Mouse (Mus musculus) R1 (cell line): ENCODE data around the gene Gm7233.
"Not testable (repeated sequence)": the region's sequence is repeated elsewhere in the genome, so short reads cannot be mapped to it uniquely, and the experiment has no call there.

Experiments used
- DNase-seq: peaks from one replicate; pipeline ENCODE4 v3.0.0-alpha.2; 2018; ENCODE audit warnings: low read depth, low spot score

Gene Gm7233

DNA sequence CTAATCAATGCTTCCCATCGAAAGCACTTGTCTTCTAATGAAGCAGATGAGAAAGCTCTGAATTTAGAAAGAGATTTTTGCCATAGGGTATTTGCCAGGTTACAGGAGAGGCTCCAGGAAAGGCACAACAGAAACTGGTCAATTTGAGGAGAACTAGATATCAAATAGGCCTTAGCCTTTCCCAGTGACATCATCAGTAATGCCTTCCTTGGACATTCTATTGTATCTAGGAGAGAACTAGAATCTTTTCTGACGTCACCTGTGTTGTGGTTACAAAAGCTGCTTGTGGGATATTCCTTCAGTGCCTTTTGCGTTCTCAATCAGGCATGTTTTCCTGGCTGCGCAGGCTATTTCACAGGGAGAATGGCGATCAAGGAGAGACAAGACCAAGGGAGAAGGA, at the start of gene Gm7233:
TSS of gene Gm7233 (plus strand) at position 301 of the 400 bp plus-strand sequence.
- not testable (repeated sequence) for DNase-seq

DNA sequence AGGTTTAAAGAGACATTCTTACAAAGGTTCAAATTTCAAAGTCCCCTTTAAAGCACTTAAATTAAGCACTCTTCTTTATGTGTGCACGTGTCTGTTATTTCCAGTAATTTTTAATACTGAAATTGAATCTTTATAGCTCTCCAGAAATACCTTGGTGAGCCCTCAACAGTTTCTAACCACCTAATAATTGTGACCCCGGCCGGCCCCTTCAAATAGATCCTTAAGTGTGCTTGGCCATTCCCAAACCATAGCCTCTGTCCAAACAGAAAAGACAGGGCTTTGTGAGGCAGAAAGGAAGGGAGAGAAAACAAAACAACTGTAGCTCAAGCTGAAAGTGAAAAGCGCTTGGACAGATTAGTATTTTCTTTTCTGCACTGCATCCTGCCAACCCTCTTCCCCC, 12.5 kb upstream of the Gm7233 start:
- not testable (repeated sequence) for DNase-seq

DNA sequence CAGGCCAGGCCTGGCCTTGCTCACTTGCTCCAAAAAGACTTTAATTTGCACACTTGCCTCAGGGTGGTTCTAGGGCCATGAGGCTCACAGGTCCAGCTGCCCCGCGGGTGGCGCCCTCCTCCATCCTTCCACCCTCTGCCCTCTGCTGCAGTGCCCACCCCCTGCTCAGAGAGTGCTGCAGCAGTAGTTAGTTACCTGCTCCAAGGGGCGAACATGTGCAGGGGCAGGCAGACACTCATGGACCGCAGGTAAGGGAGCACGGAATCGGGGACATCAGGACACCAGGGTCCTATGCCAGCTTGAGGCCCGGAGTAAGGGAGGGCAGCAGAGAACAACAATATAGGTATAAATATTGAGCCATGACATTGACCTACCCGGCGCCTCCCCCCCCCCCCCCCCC, 11.7 kb upstream of the Gm7233 start:
- not testable (repeated sequence) for DNase-seq

DNA sequence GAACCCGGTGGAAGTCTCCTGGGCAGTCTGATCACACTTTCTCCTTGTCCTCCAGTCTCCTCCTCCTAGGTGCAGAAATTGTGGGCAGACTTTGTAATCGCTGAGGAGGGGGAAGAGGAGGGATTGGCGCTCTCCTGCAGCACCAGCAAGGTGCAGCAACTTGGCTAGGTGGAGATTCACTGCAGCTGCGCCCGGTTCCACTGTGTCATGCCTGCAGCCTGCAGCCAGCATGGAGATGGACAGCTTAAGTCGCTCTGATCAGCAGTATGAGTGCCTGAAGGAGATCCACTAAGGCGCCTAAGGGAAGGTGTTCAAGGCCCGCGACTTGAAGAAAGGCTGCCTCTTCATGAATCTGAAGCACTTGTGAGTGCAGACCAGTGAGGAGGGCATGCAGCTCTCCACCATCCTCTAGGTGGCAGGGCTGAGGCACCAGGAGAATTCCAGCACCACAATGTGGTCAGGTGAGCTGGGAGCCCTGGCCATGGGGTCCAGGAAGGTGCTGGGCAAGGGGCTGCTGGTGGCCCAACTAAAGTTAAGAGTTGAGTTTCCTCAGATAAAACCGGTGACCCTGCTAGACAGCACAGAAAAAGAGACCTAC, 11.0 kb upstream of the Gm7233 start:
- not testable (repeated sequence) for DNase-seq

DNA sequence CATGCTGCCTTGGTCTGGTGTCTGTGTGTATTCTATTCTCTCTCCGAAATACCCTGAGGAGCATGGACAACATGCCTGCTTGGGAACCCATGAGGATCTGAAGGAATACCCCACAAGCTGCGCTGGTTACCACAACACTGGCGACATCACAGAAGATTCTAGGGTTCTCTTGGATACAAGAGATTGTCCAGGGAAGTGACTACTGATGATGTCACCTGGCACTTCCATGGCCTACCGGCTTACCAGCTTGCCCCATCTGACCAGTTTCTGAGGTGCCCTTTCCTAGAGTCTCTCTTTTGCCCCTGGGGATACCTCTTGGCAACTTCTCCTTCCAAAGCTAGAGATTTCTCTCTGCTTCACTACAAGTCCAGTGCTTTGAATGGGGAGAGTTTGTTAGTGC, 55.5 kb downstream of the Gm7233 start, which contains the start of gene Gm8122:
TSS of gene Gm8122 (minus strand) at position 101 of the 400 bp plus-strand sequence.
- DNase-seq = not testable (repeated sequence)
